Mouse (Mus musculus) heart, adult 2 months (tissue): ENCODE measurements around the gene Pink1.

Experiments used
- CTCF ChIP-seq: fragments of 200-600 bp; IDR thresholded peaks from 2 replicates; pipeline ENCODE4 v1.8.1; 2022; ENCODE audit warnings: antibody characterized with exemption, mild to moderate bottlenecking, moderate library complexity
- EP300 ChIP-seq: fragments of 200-500 bp; IDR thresholded peaks from 2 replicates; pipeline ENCODE4 v1.6.1; 2011; ENCODE audit warnings: low read depth, low read length, control low read depth; ENCODE audit not compliant: insufficient read depth
- POLR2A ChIP-seq: fragments of 200-500 bp; IDR thresholded peaks from 2 replicates; pipeline ENCODE4 v1.6.1; 2011; ENCODE audit warnings: mild to moderate bottlenecking, low read depth, low read length, control low read depth; ENCODE audit not compliant: insufficient read depth

DNA sequence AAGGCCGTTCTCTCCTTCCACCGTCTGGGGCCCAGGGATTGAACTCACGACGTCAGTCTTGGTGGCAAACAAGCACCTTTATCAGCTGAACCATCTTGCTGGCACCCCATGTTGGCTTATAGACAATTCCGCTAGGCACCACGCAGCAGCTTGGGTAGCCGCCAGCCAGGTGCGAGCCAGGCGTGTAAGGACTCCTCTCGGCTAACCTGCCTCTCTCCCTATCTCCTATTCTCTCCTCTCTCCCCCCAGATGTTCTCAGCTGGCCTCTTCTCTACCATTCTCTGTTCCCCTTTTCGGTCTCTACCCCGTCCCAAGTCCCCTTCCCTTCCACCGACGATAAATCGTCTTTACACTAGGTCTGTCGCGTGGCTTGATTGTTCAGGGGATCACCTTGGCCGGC lies 22.4 kb downstream of the Pink1 start:
- TF ChIP-seq EP300 (no peak), CTCF (no peak), POLR2A (no peak)
